Mouse (Mus musculus) kidney, postnatal 0 days (tissue): Measurements from ENCODE around the gene Tmprss12. TPM values are rescaled to one million over a fixed set of nuclear protein-coding genes. Genes with fewer than 3 reads are reported as not detected.

Experiments used
- ATAC-seq: fragments of 200-750 bp; cut with Nextera tagmentation; replicated peaks from 2 replicates; pipeline ENCODE4 v1.8.0; 2017; ENCODE audit warnings: low read depth, moderate number of reproducible peaks, moderate TSS enrichment, moderate library complexity; ENCODE audit not compliant: low FRiP score
- DNase-seq: peaks from one replicate; pipeline ENCODE4 v3.0.0-alpha.2; 2016; ENCODE audit warnings: low spot score
- H3K27ac ChIP-seq: fragments of 300-500 bp; sonication (generic); 2 replicates; pipeline ENCODE4 v1.5.1; 2014; ENCODE audit warnings: mild to moderate bottlenecking
- H3K27me3 ChIP-seq: fragments of 300-500 bp; sonication (generic); 2 replicates; pipeline ENCODE4 v1.6.1; 2014; ENCODE audit warnings: low read length, mixed read lengths; ENCODE audit not compliant: insufficient read depth
- H3K36me3 ChIP-seq: fragments of 300-500 bp; sonication (generic); 2 replicates; pipeline ENCODE4 v1.6.1; 2014; ENCODE audit warnings: low read length, mixed read lengths; ENCODE audit not compliant: insufficient read depth
- H3K4me1 ChIP-seq: fragments of 300-500 bp; sonication (generic); replicated peaks from 2 replicates; pipeline ENCODE4 v1.6.1; 2014; ENCODE audit warnings: antibody characterized with exemption, low read length, mixed read lengths; ENCODE audit not compliant: insufficient read depth
- H3K4me2 ChIP-seq: fragments of 300-500 bp; sonication (generic); 2 replicates; pipeline ENCODE4 v1.6.1; 2014; ENCODE audit warnings: mild to moderate bottlenecking, low read length, moderate library complexity, mixed read lengths
- H3K4me3 ChIP-seq: fragments of 300-500 bp; sonication (generic); replicated peaks from 2 replicates; pipeline ENCODE4 v1.5.1; 2014; ENCODE audit warnings: low read depth, low read length
- H3K9ac ChIP-seq: fragments of 300-500 bp; sonication (generic); 2 replicates; pipeline ENCODE4 v1.6.1; 2014; ENCODE audit warnings: low read depth, low read length
- H3K9me3 ChIP-seq: fragments of 300-500 bp; sonication (generic); replicated peaks from 2 replicates; pipeline ENCODE4 v1.6.1; 2016; ENCODE audit warnings: low read length, inconsistent platforms, mixed read lengths
- CTCF ChIP-seq: IDR thresholded peaks from 2 replicates; pipeline ENCODE4 v1.5.1; 2016; ENCODE audit warnings: antibody characterized with exemption, low read depth, mild to moderate bottlenecking, moderate library complexity
- WGBS: fragments of 180-500 bp; shearing (Covaris S2); extraction: QIAGEN DNeasy Blood & Tissue Kit; methylation state at CpG from one replicate; pipeline ENCODE4 v1.1.7; 2014; 5-methylcytosine and 5-hydroxymethylcytosine counted together
- polyA plus RNA-seq: library from polyadenylated mRNA; unstranded; fragments of >200 nt; fragmentation: Nextera tagmentation; extraction: Ambion mirVana; gene quantifications from 2 replicates; pipeline ENCODE4 v1.2.1, GENCODE M21; 2015

The Tmprss12 gene
- polyA plus RNA-seq = not detected in 2 replicates

DNA sequence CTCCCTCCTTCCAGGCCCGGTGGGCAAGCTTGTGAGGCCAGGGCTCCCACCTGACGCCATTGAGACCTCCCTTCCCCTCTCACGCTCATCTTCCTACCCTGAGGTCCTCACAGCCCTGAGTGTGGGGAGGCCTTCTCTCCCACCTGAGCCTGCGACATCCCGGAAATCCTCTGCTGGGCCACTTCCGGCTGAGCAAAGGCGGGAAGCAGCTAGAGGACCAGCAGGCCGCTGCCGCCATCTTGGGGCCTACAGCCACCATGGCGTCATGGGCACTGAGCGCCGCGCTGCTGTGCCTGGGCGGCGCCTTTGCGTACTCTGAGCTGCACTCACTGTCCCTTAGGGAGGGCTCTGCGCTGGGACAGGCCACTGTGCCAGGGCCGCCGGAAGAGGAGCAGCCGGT is at the start of gene Tmprss12:
Tmprss12 (plus strand) TSS at position 212 of the 400 bp plus-strand sequence.
- 94% methylated on average over 20 of the region's 20 CpGs for WGBS
- no peak within 1 kb of the TSS for H3K27ac ChIP-seq
- no peak within 1 kb of the TSS for H3K4me3 ChIP-seq
- TF ChIP-seq CTCF = no peak
- H3K9ac ChIP-seq = no peak within 1 kb of the TSS
- H3K9me3 ChIP-seq = no peaks in the 10 kb centered on the region
- H3K4me1 ChIP-seq = no peaks in the 10 kb centered on the region
- H3K27me3 ChIP-seq = no peaks in the 10 kb centered on the region
- H3K4me2 ChIP-seq = no peak within 1 kb of the TSS
- H3K36me3 ChIP-seq = no peaks in the 10 kb centered on the region
- ATAC-seq (no peak), DNase-seq (no peak)

DNA sequence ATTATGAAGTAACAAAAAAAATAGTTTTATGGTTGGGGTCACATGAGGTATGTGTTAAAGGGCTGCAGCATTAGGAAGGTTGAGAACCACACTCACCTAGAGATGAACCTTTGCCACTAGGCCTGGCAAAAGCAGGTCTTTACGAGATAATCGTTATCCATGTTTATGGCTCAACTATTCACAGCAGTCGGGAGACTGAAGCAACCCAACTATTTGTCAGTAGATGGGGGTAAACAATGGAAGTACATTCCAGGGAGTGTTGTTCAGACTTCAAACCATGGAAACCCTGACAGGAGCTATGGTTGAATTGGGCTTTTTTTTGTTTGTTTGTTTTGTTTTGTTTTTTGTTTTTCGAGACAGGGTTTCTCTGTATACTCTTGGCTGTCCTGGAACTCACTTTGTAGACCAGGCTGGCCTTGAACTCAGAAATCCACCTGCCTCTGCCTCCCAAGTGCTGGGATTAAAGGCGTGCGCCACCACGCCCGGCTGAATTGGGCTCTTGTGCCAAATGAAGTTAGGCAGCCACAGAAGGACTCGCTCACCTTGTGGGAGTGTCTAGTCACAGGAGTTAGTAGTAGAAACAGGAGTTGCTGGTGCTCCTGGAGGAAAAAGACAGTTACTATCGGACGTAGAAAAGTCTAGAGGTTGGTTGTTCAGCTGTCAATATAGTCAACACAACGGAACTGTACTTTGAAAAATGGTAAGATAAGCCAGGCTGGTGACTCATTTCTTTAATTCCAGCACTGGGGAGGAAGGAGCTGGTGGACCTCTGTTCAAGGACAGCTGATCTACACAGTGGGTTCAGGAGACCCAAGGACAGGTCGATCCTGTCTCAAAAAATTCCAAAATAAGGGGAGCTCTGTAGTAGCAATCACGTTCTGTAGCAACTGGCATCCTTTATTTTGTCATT is 48.8 kb upstream of the Tmprss12 start:
- TF ChIP-seq CTCF = no peak
- H3K4me3 ChIP-seq = no peak overlapping the region
- H3K27ac ChIP-seq = no peak overlapping the region
- 0 out of 2 replicates have a peak, but pooled peaks cover 4% of the 10 kb centered on the region for H3K4me1 ChIP-seq
- 84% methylated on average over 14 of the region's 14 CpGs for whole genome bisulfite sequencing
- ATAC-seq = no peak
- DNase-seq = no peak
- no peaks in the 10 kb centered on the region for H3K27me3 ChIP-seq
- H3K36me3 ChIP-seq = peaks cover 21% of the 10 kb centered on the region
- no peak overlapping the region for H3K9ac ChIP-seq
- H3K9me3 ChIP-seq = no peaks in the 10 kb centered on the region
- no peak overlapping the region for H3K4me2 ChIP-seq

DNA sequence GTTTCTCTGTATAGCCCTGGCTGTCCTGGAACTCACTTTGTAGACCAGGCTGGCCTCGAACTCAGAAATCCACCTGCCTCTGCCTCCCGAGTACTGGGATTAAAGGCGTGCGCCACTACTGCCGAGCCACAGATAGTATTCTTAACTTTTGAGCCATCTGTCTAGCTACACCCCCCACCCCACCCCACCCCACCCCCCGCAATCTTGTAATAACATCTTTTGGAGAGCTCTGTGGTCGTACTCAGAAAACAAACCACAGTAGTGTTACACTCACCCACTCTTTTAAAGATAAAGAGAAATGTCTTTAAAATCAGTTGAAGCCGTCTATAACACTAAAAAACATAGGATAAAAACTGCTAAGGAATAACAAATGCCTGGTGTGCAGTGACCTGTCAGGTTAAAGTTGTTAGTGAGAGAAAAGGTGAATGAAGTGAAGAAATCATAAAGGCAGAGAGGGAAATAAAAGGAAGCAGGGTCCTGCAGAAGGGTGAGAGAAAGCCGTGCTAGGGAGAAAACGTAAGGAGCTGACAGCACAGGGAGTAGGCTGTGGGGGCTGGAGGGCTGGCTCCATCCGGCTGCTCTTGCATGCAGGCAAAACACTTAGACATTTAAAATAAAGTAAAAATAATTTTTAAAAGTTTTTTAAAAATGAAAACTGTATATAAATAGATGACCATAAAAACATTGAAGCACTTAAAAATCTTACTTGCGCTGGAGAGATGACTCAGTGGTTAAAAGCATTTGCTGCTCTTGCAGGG is 45.2 kb upstream of the Tmprss12 start:
- no peak overlapping the region for H3K9ac ChIP-seq
- H3K4me2 ChIP-seq = no peak overlapping the region
- 80% methylated on average over 12 of the region's 12 CpGs for WGBS
- ATAC-seq (no peak), DNase-seq (no peak)
- peaks cover 40% of the 10 kb centered on the region for H3K36me3 ChIP-seq
- TF ChIP-seq CTCF = no peak
- H3K4me1 ChIP-seq = no peaks in the 10 kb centered on the region
- no peak overlapping the region for H3K27ac ChIP-seq
- H3K27me3 ChIP-seq = no peaks in the 10 kb centered on the region
- no peaks in the 10 kb centered on the region for H3K9me3 ChIP-seq
- no peak overlapping the region for H3K4me3 ChIP-seq

DNA sequence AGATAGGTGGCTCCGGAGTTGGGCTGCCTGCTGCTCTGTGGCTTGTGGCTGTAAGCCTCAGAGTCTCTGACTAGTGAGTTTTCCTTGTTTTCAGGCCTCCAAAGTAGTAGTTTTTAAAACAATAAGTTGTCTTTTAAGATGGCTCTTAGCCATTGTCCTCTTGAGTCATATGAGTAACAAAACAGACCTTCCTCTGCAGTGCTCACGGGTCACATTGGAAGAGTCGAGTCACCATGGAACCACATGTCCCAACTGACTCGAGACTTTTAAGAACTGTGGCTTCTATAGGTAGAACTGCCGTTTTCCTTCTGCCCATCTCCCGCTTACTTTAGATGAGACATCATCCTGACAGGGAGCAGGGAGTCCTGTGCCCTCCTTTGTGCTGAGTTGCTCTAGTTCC is 43.7 kb upstream of the Tmprss12 start:
- no peaks in the 10 kb centered on the region for H3K9me3 ChIP-seq
- H3K4me3 ChIP-seq = no peak overlapping the region
- ATAC-seq (no peak), DNase-seq (no peak)
- 87% methylated on average over 6 of the region's 6 CpGs for WGBS
- TF ChIP-seq CTCF = no peak
- no peak overlapping the region for H3K4me2 ChIP-seq
- H3K4me1 ChIP-seq = no peaks in the 10 kb centered on the region
- H3K27ac ChIP-seq = no peak overlapping the region
- H3K27me3 ChIP-seq = no peaks in the 10 kb centered on the region
- no peak overlapping the region for H3K9ac ChIP-seq
- H3K36me3 ChIP-seq = peaks cover 48% of the 10 kb centered on the region

DNA sequence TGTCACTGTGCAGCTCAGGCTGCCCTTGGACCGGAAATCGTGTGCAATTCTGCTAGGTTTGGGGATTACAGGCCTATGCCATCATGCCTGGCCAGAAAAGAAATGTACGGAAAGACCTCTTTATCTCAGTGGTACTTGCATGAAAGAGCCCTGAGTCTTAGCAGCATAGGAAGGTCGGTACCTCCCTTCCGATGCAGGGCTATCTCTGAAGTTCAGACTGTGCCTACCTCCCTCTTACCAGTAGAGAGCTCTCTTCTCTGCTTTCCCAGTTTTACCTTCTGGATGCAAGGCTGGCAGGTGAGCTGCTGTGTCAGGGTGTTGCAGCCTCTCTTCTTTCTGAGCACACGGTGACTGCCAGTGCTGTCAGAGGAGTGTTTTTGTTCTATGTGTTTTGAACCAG is 38.9 kb upstream of the Tmprss12 start:
- WGBS = 96% methylated on average over 6 of the region's 6 CpGs
- peaks cover 55% of the 10 kb centered on the region for H3K36me3 ChIP-seq
- no peaks in the 10 kb centered on the region for H3K9me3 ChIP-seq

DNA sequence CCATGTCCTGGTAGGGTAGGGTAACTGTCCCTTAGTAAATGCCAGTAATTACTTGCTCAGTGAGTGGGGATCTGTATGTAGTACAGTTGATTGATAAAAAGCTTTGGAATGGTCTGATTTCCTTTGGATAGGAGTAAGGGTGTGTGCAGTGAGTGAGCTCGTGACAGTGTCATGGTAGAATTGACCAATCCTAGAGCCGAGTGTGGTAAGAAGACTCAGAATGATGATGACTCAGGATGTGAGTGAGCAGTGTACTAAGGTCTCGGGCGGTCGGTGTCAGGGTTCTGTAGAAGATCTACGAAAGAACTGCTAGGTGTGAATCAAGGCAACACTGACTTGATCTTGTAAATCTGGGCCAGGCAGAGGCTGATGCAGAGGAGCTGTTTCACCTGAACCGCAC is 34.7 kb upstream of the Tmprss12 start:
- no peaks in the 10 kb centered on the region for H3K27me3 ChIP-seq
- H3K4me1 ChIP-seq = no peaks in the 10 kb centered on the region
- ATAC-seq (no peak), DNase-seq (no peak)
- 97% methylated on average over 7 of the region's 7 CpGs for WGBS
- no peak overlapping the region for H3K4me2 ChIP-seq
- no peaks in the 10 kb centered on the region for H3K9me3 ChIP-seq
- no peak overlapping the region for H3K9ac ChIP-seq
- peaks cover 49% of the 10 kb centered on the region for H3K36me3 ChIP-seq
- no peak overlapping the region for H3K4me3 ChIP-seq
- TF ChIP-seq CTCF = no peak
- H3K27ac ChIP-seq = no peak overlapping the region

More for the DNA sequence above, 38.9 kb upstream of the Tmprss12 start:
- no peak overlapping the region for H3K27ac ChIP-seq
- no peak overlapping the region for H3K4me2 ChIP-seq
- H3K9ac ChIP-seq = no peak overlapping the region
- DNase-seq (no peak), ATAC-seq (no peak)
- no peaks in the 10 kb centered on the region for H3K27me3 ChIP-seq
- no peaks in the 10 kb centered on the region for H3K4me1 ChIP-seq
- no peak for TF ChIP-seq CTCF
- H3K4me3 ChIP-seq = no peak overlapping the region
